Mouse (Mus musculus) cortical plate, adult 2 months (tissue): ENCODE data around the gene Etv3. TPM values are rescaled to one million over a fixed set of nuclear protein-coding genes. Genes with fewer than 3 reads are reported as not detected.

Experiments used
- H3K27ac ChIP-seq: fragments of 200-500 bp; 2 replicates; pipeline ENCODE4 v1.5.1; 2012; ENCODE audit warnings: low read length, control low read depth, inconsistent platforms; ENCODE audit not compliant: insufficient read depth
- H3K4me1 ChIP-seq: fragments of 200-500 bp; 2 replicates; pipeline ENCODE4 v1.6.1; 2011; ENCODE audit warnings: low read length; ENCODE audit not compliant: control insufficient read depth, insufficient read depth
- H3K4me3 ChIP-seq: fragments of 200-500 bp; 2 replicates; pipeline ENCODE4 v1.5.1; 2011; ENCODE audit warnings: mild to moderate bottlenecking, low read length, control low read depth; ENCODE audit not compliant: insufficient read depth
- CTCF ChIP-seq: fragments of 200-500 bp; IDR thresholded peaks from 2 replicates; pipeline ENCODE4 v1.5.1; 2011; ENCODE audit warnings: mild to moderate bottlenecking, control low read depth, low read length; ENCODE audit not compliant: insufficient read depth; ENCODE audit errors: extremely low read depth
- POLR2A ChIP-seq: fragments of 200-500 bp; IDR thresholded peaks from 2 replicates; pipeline ENCODE4 v1.6.1; 2011; ENCODE audit warnings: mild to moderate bottlenecking, low read length, control low read depth; ENCODE audit not compliant: insufficient read depth; ENCODE audit errors: extremely low read depth
- polyA plus RNA-seq: library from polyadenylated mRNA; depleted of rRNA; stranded (reverse); fragments of >200 nt; gene quantifications from 2 replicates; pipeline ENCODE4 v1.2.3, GENCODE M21; 2012

The Etv3 gene
- polyA plus RNA-seq, 1 experiment: 14.0 TPM

DNA sequence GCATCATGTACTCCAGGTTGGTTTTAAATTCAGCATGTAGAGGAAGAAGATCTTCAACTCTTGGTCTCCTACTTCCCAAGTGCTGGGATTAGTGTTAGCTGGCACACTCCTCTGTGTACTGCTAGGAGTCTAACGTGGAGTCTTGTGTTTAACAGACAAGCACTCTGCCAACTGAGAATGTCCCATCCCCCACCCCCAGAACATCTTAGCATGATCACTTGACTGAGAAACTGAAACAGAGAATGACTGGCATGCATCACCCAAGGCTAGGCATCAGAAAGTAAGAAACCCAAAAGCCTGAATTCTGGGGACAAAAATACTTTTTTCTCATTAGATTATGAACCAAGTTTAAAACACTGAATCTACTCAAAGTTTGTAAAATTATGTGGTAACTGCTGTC, 3.4 kb upstream of the Etv3 start:
- Histone ChIP-seq H3K4me1 (peaks cover 4% of the 10 kb centered on the region; the same call in 1 of the 2 replicates), H3K27ac (no peak overlapping the region), H3K4me3 (no peak overlapping the region)
- no peak for TF ChIP-seq CTCF
- no peak for TF ChIP-seq POLR2A

DNA sequence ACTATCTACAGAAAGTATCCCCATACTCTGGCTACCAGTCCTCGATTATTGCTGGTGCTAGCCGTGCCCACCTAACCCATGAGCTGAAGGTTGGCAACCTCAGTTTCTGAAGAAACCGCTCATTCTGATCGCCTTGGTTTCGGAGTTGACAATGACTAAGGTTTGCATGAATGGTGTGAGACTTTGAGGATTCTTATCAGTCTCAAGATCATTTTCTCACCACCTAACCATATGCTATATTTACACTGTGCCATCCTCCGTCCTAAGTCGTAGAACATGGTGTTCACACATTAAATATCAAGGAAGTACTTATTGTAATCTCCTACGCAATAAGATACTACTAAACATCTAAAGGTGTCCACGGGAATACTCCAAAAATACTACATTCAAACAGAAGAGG, 1.5 kb upstream of the Etv3 start:
- TF ChIP-seq POLR2A: no peak
- TF ChIP-seq CTCF: no peak
- Histone ChIP-seq H3K4me1 (peaks cover 6% of the 10 kb centered on the region; the same call in 1 of the 2 replicates), H3K27ac (no peak overlapping the region), H3K4me3 (no peak overlapping the region)

- no peak for TF ChIP-seq POLR2A
- TF ChIP-seq CTCF: no peak
- H3K4me3 ChIP-seq: peak overlapping the region; percentile 78
- H3K27ac ChIP-seq: peak overlapping the region; percentile 81
- H3K4me1 ChIP-seq: peaks cover 6% of the 10 kb centered on the region; the same call in 1 of the 2 replicates
These were observed 797 bp downstream of the Etv3 start for GRCm38 (mm10) chr3:87525837-87526570.

DNA sequence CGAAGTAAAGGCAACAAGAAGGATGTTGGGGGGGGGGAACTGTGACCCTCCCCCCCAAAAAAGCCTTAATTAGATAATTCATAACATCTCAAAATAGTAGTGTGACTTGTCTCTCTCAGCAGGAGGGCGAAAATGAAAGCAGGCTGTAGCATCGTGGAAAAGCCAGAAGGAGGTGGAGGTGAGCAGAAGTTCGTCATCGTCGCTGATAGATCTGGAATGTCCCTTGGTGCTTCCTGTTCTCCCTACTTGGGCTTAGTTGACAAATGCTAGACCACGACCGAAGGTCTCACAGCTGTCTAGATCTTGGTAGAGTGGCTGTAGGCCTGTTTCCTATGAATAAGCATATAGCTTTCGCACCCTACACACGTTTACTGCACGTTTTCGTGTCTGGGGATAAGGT, 1.9 kb downstream of the Etv3 start:
- Histone ChIP-seq H3K4me1 (peaks cover 6% of the 10 kb centered on the region; the same call in 1 of the 2 replicates), H3K4me3 (no peak overlapping the region; the same call in 1 of the 2 replicates), H3K27ac (no peak overlapping the region)
- TF ChIP-seq POLR2A (no peak), CTCF (no peak)

- peaks cover 6% of the 10 kb centered on the region; the same call in 1 of the 2 replicates for H3K4me1 ChIP-seq
These were observed 2.8 kb downstream of the Etv3 start for GRCm38 (mm10) chr3:87528021-87528420.

DNA sequence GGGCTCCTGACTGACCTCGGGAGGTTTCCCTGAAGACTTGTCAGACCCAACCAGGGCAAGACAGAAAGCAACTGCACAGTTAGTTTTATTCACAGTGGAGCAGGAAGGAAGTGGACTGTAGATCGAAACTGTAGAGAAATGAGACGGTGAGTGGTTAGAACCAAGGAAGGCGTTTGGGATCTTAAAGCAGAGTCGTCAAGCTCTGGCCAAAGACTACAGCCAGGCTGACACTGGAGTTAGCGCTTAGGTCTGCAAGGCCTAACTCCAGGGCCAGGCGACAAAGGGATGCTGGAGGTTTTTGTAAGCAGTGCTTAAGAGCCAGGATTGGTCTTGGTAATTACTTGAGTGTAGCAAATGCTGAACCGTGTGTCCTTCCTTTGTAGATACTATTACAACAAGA, 3.6 kb downstream of the Etv3 start:
- no peak overlapping the region for H3K27ac ChIP-seq
- H3K4me3 ChIP-seq: no peak overlapping the region
- no peak for TF ChIP-seq POLR2A
- TF ChIP-seq CTCF: no peak
- H3K4me1 ChIP-seq: peaks cover 6% of the 10 kb centered on the region; the same call in 1 of the 2 replicates

More at GRCm38 (mm10) chr3:87528021-87528420, 2.8 kb downstream of the Etv3 start:
- no peak overlapping the region for H3K4me3 ChIP-seq
- TF ChIP-seq CTCF: no peak
- TF ChIP-seq POLR2A: no peak
- H3K27ac ChIP-seq: no peak overlapping the region

DNA sequence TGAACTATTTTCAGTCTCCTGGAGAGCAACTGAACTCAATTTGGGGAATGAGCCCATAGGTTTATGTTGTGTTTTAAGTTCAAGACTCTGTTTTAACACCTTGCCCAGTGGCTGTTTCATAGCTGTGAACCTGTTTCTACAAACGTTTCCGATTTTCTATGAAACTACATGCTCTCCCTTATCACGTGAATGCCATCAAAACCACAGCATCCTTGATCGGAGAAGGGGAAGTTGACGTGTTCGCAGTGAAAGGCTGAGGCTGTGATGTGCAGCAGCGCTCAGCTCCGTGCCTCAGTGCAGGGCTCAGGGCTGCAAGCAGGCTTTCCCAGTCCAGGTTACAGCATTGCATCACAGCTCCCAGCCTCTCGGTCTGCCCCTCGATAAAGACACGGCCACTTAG, 4.4 kb downstream of the Etv3 start:
- TF ChIP-seq POLR2A (no peak), CTCF (no peak)

GRCm38 (mm10) chr3:87530234-87530633, 5.0 kb downstream of the Etv3 start:
- no peak overlapping the region for H3K27ac ChIP-seq
- TF ChIP-seq POLR2A: no peak
- no peak for TF ChIP-seq CTCF
- peaks cover 4% of the 10 kb centered on the region; the same call in 1 of the 2 replicates for H3K4me1 ChIP-seq
- H3K4me3 ChIP-seq: no peak overlapping the region

More for the DNA sequence above, 4.4 kb downstream of the Etv3 start:
- H3K27ac ChIP-seq: no peak overlapping the region
- no peak overlapping the region for H3K4me3 ChIP-seq
- H3K4me1 ChIP-seq: peaks cover 6% of the 10 kb centered on the region; the same call in 1 of the 2 replicates

GRCm38 (mm10) chr3:87533667-87534378, 8.6 kb downstream of the Etv3 start:
- Histone ChIP-seq H3K4me3 (no peak overlapping the region), H3K27ac (no peak overlapping the region), H3K4me1 (no peaks in the 10 kb centered on the region)
- TF ChIP-seq CTCF: no peak
- TF ChIP-seq POLR2A: no peak

GRCm38 (mm10) chr3:87538034-87538433, 12.8 kb downstream of the Etv3 start:
- no peak overlapping the region for H3K4me3 ChIP-seq
- H3K27ac ChIP-seq: no peak overlapping the region
- no peak for TF ChIP-seq CTCF
- no peak for TF ChIP-seq POLR2A
- H3K4me1 ChIP-seq: no peaks in the 10 kb centered on the region
